18 mouse cellular contexts compared by ENCODE assay signal in the genomic region with DNA sequence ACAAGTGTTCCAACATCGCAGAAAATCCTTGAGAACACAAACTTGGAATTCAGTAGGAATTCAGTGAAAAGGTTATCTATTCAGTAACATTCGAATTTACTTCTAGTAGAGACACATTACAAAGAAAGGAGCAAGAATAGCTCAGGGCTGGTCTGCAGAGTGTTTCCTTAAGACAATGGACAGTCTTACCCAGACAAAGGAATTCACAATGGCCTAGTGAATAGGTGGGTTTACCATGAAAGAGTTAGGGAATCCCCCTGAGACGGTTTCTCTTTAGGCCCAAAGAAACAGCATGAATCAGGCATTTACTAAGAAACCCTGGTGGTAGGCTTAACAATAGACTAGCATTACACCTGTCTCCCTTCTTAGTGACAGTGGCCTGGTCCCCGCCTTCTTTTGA. TPM values are rescaled to one million over a fixed set of nuclear protein-coding genes. Genes with fewer than 3 reads are reported as not detected.
DNase-seq lines count a peak whose midpoint lies in the region; TF ChIP-seq lines count a peak whose summit lies in the region.
"Had no signal": no experiment of that assay in that cellular context is flagged by ENCODE, and none has a peak within 500 bp of the region (broad histone marks: within the 10 kb centered on the region; RNA-seq: fewer than 3 reads in every experiment).

No protein-coding gene starts in this region.

- no peaks in the 10 kb centered on the region for H3K36me3 ChIP-seq in ES-E14 (ENCODE audit: control insufficient read depth, insufficient read depth, low read length, poor library complexity, severe bottlenecking)
- H3K36me3 ChIP-seq: embryonic facial prominence, embryonic 12.5 days; forebrain, embryonic 15.5 days had no signal

- H3K27ac ChIP-seq in ES-E14 (ENCODE audit: insufficient read depth, low read depth, low read length, poor library complexity, severe bottlenecking) = peak overlapping the region; percentile 86; the same call in 1 of the 2 replicates
- H3K27ac ChIP-seq: embryonic facial prominence, embryonic 10.5 days; embryonic facial prominence, embryonic 12.5 days; forebrain, embryonic 13.5 days; forebrain, embryonic 15.5 days had no signal

- no peak for DNase-seq in ES-E14 (ENCODE audit: low read depth, low spot score)
- peak; percentile 42 for DNase-seq in WW6 (ENCODE audit: low read depth, low spot score)
- no peak for DNase-seq in testis, postnatal 14 days (ENCODE audit: low spot score)
- no peak for DNase-seq in urinary bladder, adult 2 months (ENCODE audit: low spot score)
- DNase-seq in retina, postnatal 1 day = no peak
- DNase-seq: adrenal gland, adult 8-10 months; adrenal gland, postnatal 14 days; adrenal gland, postnatal 36 days; cerebellum, adult 11-12 months; cerebellum, adult 2 months; cerebellum, adult 9-10 months; cerebellum, postnatal 10 days; cerebellum, postnatal 25 days; forebrain, postnatal 0 days had no signal

- H3K4me3 ChIP-seq in ES-E14 (ENCODE audit: insufficient read depth in 1 of 2, low read depth in 1 of 2, low read length in 2 of 2, poor library complexity in 1 of 2, severe bottlenecking in 1 of 2) = no peak overlapping the region; a peak in 1 of 4 replicates
- H3K4me3 ChIP-seq: embryonic facial prominence, embryonic 10.5 days; embryonic facial prominence, embryonic 12.5 days; forebrain, embryonic 13.5 days; forebrain, embryonic 15.5 days had no signal

- in situ Hi-C loops in ES-E14 (cut with MboI; ENCODE audit: low sequenced_read_pairs in 2 of 2, unreplicated experiment in 2 of 2) = no loop called here

- peaks cover 3 to 6% of the 10 kb centered on the region in 2 experiments for H3K4me1 ChIP-seq in ES-E14 (ENCODE audit: control insufficient read depth in 2 of 2, insufficient read depth in 2 of 2, low read length in 2 of 2, poor library complexity in 1 of 2)
- H3K4me1 ChIP-seq: embryonic facial prominence, embryonic 10.5 days; embryonic facial prominence, embryonic 12.5 days; forebrain, embryonic 13.5 days; forebrain, embryonic 15.5 days had no signal

- H3K9me3 ChIP-seq in ES-E14 (ENCODE audit: control insufficient read depth, insufficient read depth, low read depth, low read length) = 0 out of 2 replicates have a peak, but pooled peaks cover 4% of the 10 kb centered on the region

- H3K9ac ChIP-seq in ES-E14 (ENCODE audit: insufficient read depth, low read depth, low read length, poor library complexity, severe bottlenecking) = no peak overlapping the region
- H3K9ac ChIP-seq: embryonic facial prominence, embryonic 12.5 days; forebrain, embryonic 13.5 days; forebrain, embryonic 15.5 days; forebrain, postnatal 0 days had no signal

TF ChIP-seq in ES-E14, 5 proteins besides CTCF, POLR2A, EP300 and RAD21:
- TF ChIP-seq MAFK (IDR thresholded peaks at IDR 0.05; ENCODE audit: insufficient read depth, low read depth, low read length) (no peak; the same call in 1 of the 2 replicates), CHD2 (IDR thresholded peaks at IDR 0.05; ENCODE audit: low read depth, low read length) (0 out of 2 replicates have a peak, but pooled peaks have one; percentile 21)
TF ChIP-seq in ES-E14: peak in this region for 1.

RNA-seq across cellular contexts. Expression of gene 5430403G16Rik, which starts 7.9 kb away (rescaled TPM):
- 3.9 and 4.4 TPM in 2 replicates for total RNA-seq in ES-E14 (2012; rRNA removed)
- 2.3 and 2.7 TPM in 2 replicates for polyA plus RNA-seq in urinary bladder, adult 2 months (2012; rRNA removed)
